In genomic region chr12:20815599-20815998, GRCm38 (mm10) we compare ENCODE assay signal across 8 mouse cellular contexts.
DNase-seq lines count a peak whose midpoint lies in the region; ATAC-seq and TF ChIP-seq lines count a peak whose summit lies in the region.

No protein-coding gene starts in this region.

- DNase-seq in ZHBTc4 (ENCODE audit: low read depth, low spot score) = peak; percentile 98
- peak; percentile 48 for DNase-seq in embryonic facial prominence, embryonic 10.5 days (ENCODE audit: low spot score)
- peak; percentile 67 to 73 for DNase-seq in heart, adult 9 months (ENCODE audit: low spot score in 2 of 2)
- peak; percentile 56 for DNase-seq in kidney, adult 11 months
- DNase-seq in liver, embryonic 14.5 days (ENCODE audit: low read depth in 3 of 3, low spot score in 3 of 3) = peak in 2 of 3 experiments; percentile 1 to 41
- DNase-seq in neural tube, embryonic 11.5 days (ENCODE audit: low spot score) = peak; percentile 11
- DNase-seq in thymus, postnatal 4 days = peak; percentile 66
- no peak for DNase-seq in cerebellum, adult 9-11 months

- H3K4me2 ChIP-seq in liver, embryonic 14.5 days (ENCODE audit: low read depth) = peak overlapping the region; percentile 56
- H3K4me2 ChIP-seq in neural tube, embryonic 11.5 days (ENCODE audit: low read depth) = peak overlapping the region; percentile 16; the same call in 1 of the 2 replicates

- H3K4me3 ChIP-seq in embryonic facial prominence, embryonic 10.5 days = peak overlapping the region; percentile 48
- peak overlapping the region; percentile 45 to 59 for H3K4me3 ChIP-seq in liver, embryonic 14.5 days (ENCODE audit: insufficient read depth in 1 of 2, low read depth in 2 of 2, low read length in 2 of 2)
- H3K4me3 ChIP-seq in neural tube, embryonic 11.5 days (ENCODE audit: low read depth, low read length) = peak overlapping the region; percentile 20; the same call in 1 of the 2 replicates

- peak; percentile 99 for ATAC-seq in liver, embryonic 14.5 days (ENCODE audit: insufficient read depth)
- ATAC-seq in neural tube, embryonic 11.5 days (ENCODE audit: insufficient read depth, low FRiP score, low TSS enrichment) = peak; percentile 41; the same call in 1 of the 2 replicates

- H3K36me3 ChIP-seq in embryonic facial prominence, embryonic 10.5 days (replicated peaks) = no peaks in the 10 kb centered on the region
- no peaks in the 10 kb centered on the region for H3K36me3 ChIP-seq in liver, embryonic 14.5 days (replicated peaks; ENCODE audit: control insufficient read depth, insufficient read depth, low read depth)
- H3K36me3 ChIP-seq in neural tube, embryonic 11.5 days (ENCODE audit: control insufficient read depth, insufficient read depth, low read length) = no peaks in the 10 kb centered on the region

- H3K9me3 ChIP-seq in embryonic facial prominence, embryonic 10.5 days = peaks cover 63% of the 10 kb centered on the region
- H3K9me3 ChIP-seq in liver, embryonic 14.5 days (ENCODE audit: control insufficient read depth, low read length) = no peaks in the 10 kb centered on the region
- H3K9me3 ChIP-seq in neural tube, embryonic 11.5 days (ENCODE audit: control insufficient read depth, low read length) = peaks cover 6% of the 10 kb centered on the region

- TF ChIP-seq EP300 in liver, embryonic 14.5 days (IDR thresholded peaks at IDR 0.05; ENCODE audit: low read depth) = no peak

- H3K27me3 ChIP-seq in embryonic facial prominence, embryonic 10.5 days (replicated peaks; ENCODE audit: low read depth, poor library complexity, severe bottlenecking) = peaks cover 6% of the 10 kb centered on the region; the same call in 1 of the 2 replicates
- H3K27me3 ChIP-seq in liver, embryonic 14.5 days (ENCODE audit: control insufficient read depth, insufficient read depth, low read length) = no peaks in the 10 kb centered on the region
- H3K27me3 ChIP-seq in neural tube, embryonic 11.5 days (ENCODE audit: control insufficient read depth, insufficient read depth, low read length) = no peaks in the 10 kb centered on the region

- peak overlapping the region; percentile 34; the same call in 1 of the 2 replicates for H3K9ac ChIP-seq in liver, embryonic 14.5 days (replicated peaks)
- H3K9ac ChIP-seq in neural tube, embryonic 11.5 days (ENCODE audit: low read length) = no peak overlapping the region

- H3K4me1 ChIP-seq in embryonic facial prominence, embryonic 10.5 days = no peaks in the 10 kb centered on the region
- H3K4me1 ChIP-seq in liver, embryonic 14.5 days (replicated peaks; ENCODE audit: control insufficient read depth in 2 of 2, insufficient read depth in 2 of 2, low read length in 1 of 2) = 0 out of 4 replicates have a peak, but pooled peaks cover 0 to 2% of the 10 kb centered on the region in 2 experiments
- no peaks in the 10 kb centered on the region for H3K4me1 ChIP-seq in neural tube, embryonic 11.5 days (ENCODE audit: control insufficient read depth, insufficient read depth, low read length)

- TF ChIP-seq CTCF in liver, embryonic 14.5 days (IDR thresholded peaks at IDR 0.05; ENCODE audit: low read depth) = no peak

- no peak overlapping the region; the same call in 1 of the 2 replicates for H3K27ac ChIP-seq in embryonic facial prominence, embryonic 10.5 days (replicated peaks)
- no peak overlapping the region for H3K27ac ChIP-seq in liver, embryonic 14.5 days
- no peak overlapping the region for H3K27ac ChIP-seq in neural tube, embryonic 11.5 days (ENCODE audit: low read depth, low read length)

- WGBS in embryonic facial prominence, embryonic 10.5 days = 14% methylated on average over 38 of the region's 38 CpGs
- 9% methylated on average over 35 of the region's 38 CpGs for WGBS in liver, embryonic 14.5 days (ENCODE audit: insufficient replicate concordance)
- 12% methylated on average over 36 of the region's 38 CpGs for WGBS in neural tube, embryonic 11.5 days
